Mouse (Mus musculus): ENCODE data around the gene Stk32c. TPM values are rescaled to one million over a fixed set of nuclear protein-coding genes. Genes with fewer than 3 reads are reported as not detected.
A peak's percentile ranks its signal among the peaks of the same experiment; 100 is the strongest.

The Stk32c gene
- polyA plus RNA-seq, 1 experiment from 2014 or later = 0.10 TPM

- no peak overlapping the region for H3K27ac ChIP-seq
- no peak overlapping the region for H3K9ac ChIP-seq
- H3K36me3 ChIP-seq = no peaks in the 10 kb centered on the region
- no peaks in the 10 kb centered on the region for H3K4me1 ChIP-seq (replicated peaks)
- H3K4me3 ChIP-seq (replicated peaks) = no peak overlapping the region
- no peaks in the 10 kb centered on the region for H3K9me3 ChIP-seq
- ATAC-seq = no peak
- 87% methylated on average over 7 of the region's 7 CpGs for WGBS
- no peaks in the 10 kb centered on the region for H3K27me3 ChIP-seq (replicated peaks)
- no peak overlapping the region for H3K4me2 ChIP-seq (replicated peaks)
Observed at GRCm38 (mm10) chr7:139095282-139095681, 117.8 kb downstream of the Stk32c start.

- Histone ChIP-seq H3K27me3 (replicated peaks) (no peaks in the 10 kb centered on the region), H3K9ac (no peak overlapping the region), H3K4me2 (replicated peaks) (no peak overlapping the region), H3K9me3 (no peaks in the 10 kb centered on the region), H3K27ac (no peak overlapping the region), H3K36me3 (no peaks in the 10 kb centered on the region), H3K4me1 (replicated peaks) (no peaks in the 10 kb centered on the region), H3K4me3 (replicated peaks) (no peak overlapping the region)
- 83% methylated on average over 6 of the region's 6 CpGs for WGBS
- no peak for ATAC-seq
Observed at GRCm38 (mm10) chr7:139094761-139095160, 118.3 kb downstream of the Stk32c start.

- ATAC-seq = no peak
- H3K4me3 ChIP-seq (replicated peaks) = no peak overlapping the region
Observed at GRCm38 (mm10) chr7:139093781-139094180, 119.3 kb downstream of the Stk32c start.

GRCm38 (mm10) chr7:139093124-139093523, 120.0 kb downstream of the Stk32c start:
- Histone ChIP-seq H3K27me3 (replicated peaks) (0 out of 2 replicates have a peak, but pooled peaks cover under 1% of the 10 kb centered on the region), H3K4me2 (replicated peaks) (no peak overlapping the region), H3K4me1 (replicated peaks) (no peaks in the 10 kb centered on the region), H3K4me3 (replicated peaks) (no peak overlapping the region), H3K36me3 (no peaks in the 10 kb centered on the region), H3K9ac (no peak overlapping the region), H3K9me3 (no peaks in the 10 kb centered on the region), H3K27ac (no peak overlapping the region)
- no peak for ATAC-seq
- WGBS = 92% methylated on average over 5 of the region's 5 CpGs

More at GRCm38 (mm10) chr7:139093781-139094180, 119.3 kb downstream of the Stk32c start:
- Histone ChIP-seq H3K4me2 (replicated peaks) (no peak overlapping the region), H3K9me3 (no peaks in the 10 kb centered on the region), H3K36me3 (no peaks in the 10 kb centered on the region), H3K9ac (no peak overlapping the region), H3K27me3 (replicated peaks) (no peaks in the 10 kb centered on the region), H3K4me1 (replicated peaks) (no peaks in the 10 kb centered on the region), H3K27ac (no peak overlapping the region)
- WGBS = 75% methylated on average over 7 of the region's 7 CpGs

- Histone ChIP-seq H3K27ac (no peak overlapping the region), H3K9me3 (no peaks in the 10 kb centered on the region), H3K9ac (no peak overlapping the region), H3K4me2 (replicated peaks) (no peak overlapping the region), H3K4me3 (replicated peaks) (no peak overlapping the region), H3K4me1 (replicated peaks) (0 out of 2 replicates have a peak, but pooled peaks cover under 1% of the 10 kb centered on the region), H3K36me3 (no peaks in the 10 kb centered on the region), H3K27me3 (replicated peaks) (peaks cover 3% of the 10 kb centered on the region; the same call in 1 of the 2 replicates)
- ATAC-seq = no peak
- 89% methylated on average over 5 of the region's 5 CpGs for WGBS
Observed at GRCm38 (mm10) chr7:139092676-139093075, 120.4 kb downstream of the Stk32c start.

GRCm38 (mm10) chr7:139091681-139092080, 121.4 kb downstream of the Stk32c start:
- Histone ChIP-seq H3K27ac (no peak overlapping the region), H3K27me3 (replicated peaks) (peaks cover 13% of the 10 kb centered on the region), H3K4me3 (replicated peaks) (no peak overlapping the region), H3K9me3 (no peaks in the 10 kb centered on the region), H3K4me2 (replicated peaks) (no peak overlapping the region), H3K4me1 (replicated peaks) (0 out of 2 replicates have a peak, but pooled peaks cover 3% of the 10 kb centered on the region), H3K9ac (no peak overlapping the region), H3K36me3 (no peaks in the 10 kb centered on the region)
- no peak for ATAC-seq
- 95% methylated on average over 9 of the region's 9 CpGs for WGBS

GRCm38 (mm10) chr7:139089892-139090874, 122.9 kb downstream of the Stk32c start:
- H3K27ac ChIP-seq = no peak overlapping the region
- H3K4me2 ChIP-seq (replicated peaks) = no peak overlapping the region
- no peak overlapping the region for H3K4me3 ChIP-seq (replicated peaks)
- peaks cover 25% of the 10 kb centered on the region for H3K27me3 ChIP-seq (replicated peaks)
- H3K9me3 ChIP-seq = no peaks in the 10 kb centered on the region
- H3K36me3 ChIP-seq = no peaks in the 10 kb centered on the region
- ATAC-seq = no peak
- H3K4me1 ChIP-seq (replicated peaks) = peaks cover 3% of the 10 kb centered on the region; the same call in 1 of the 2 replicates
- 90% methylated on average over 12 of the region's 12 CpGs for WGBS
- no peak overlapping the region for H3K9ac ChIP-seq

- peaks cover 3% of the 10 kb centered on the region; the same call in 1 of the 2 replicates for H3K4me1 ChIP-seq (replicated peaks)
- 65% methylated on average over 2 of the region's 2 CpGs for WGBS
- no peak for ATAC-seq
Observed at GRCm38 (mm10) chr7:139087801-139088200, 125.3 kb downstream of the Stk32c start.

GRCm38 (mm10) chr7:139086195-139087158, 126.6 kb downstream of the Stk32c start:
- Histone ChIP-seq H3K4me3 (replicated peaks) (peak overlapping the region; percentile 58), H3K36me3 (no peaks in the 10 kb centered on the region), H3K4me1 (replicated peaks) (peaks cover 3% of the 10 kb centered on the region; the same call in 1 of the 2 replicates), H3K27me3 (replicated peaks) (peaks cover 25% of the 10 kb centered on the region), H3K27ac (no peak overlapping the region; the same call in 1 of the 2 replicates), H3K9me3 (no peaks in the 10 kb centered on the region), H3K9ac (peak overlapping the region; percentile 58), H3K4me2 (replicated peaks) (peak overlapping the region; percentile 83)
- ATAC-seq = peak; percentile 70
- WGBS = 2% methylated on average over 61 of the region's 61 CpGs

More at GRCm38 (mm10) chr7:139087801-139088200, 125.3 kb downstream of the Stk32c start:
- H3K36me3 ChIP-seq = no peaks in the 10 kb centered on the region
- no peak overlapping the region for H3K9ac ChIP-seq
- no peaks in the 10 kb centered on the region for H3K9me3 ChIP-seq
- H3K4me2 ChIP-seq (replicated peaks) = no peak overlapping the region
- H3K27me3 ChIP-seq (replicated peaks) = peaks cover 25% of the 10 kb centered on the region
- no peak overlapping the region for H3K4me3 ChIP-seq (replicated peaks)
- H3K27ac ChIP-seq = no peak overlapping the region

- WGBS = 7% methylated on average over 32 of the region's 32 CpGs
- no peak within 1 kb of the TSS; the same call in 1 of the 2 replicates for H3K27ac ChIP-seq
- peak; percentile 89 for ATAC-seq
Observed at GRCm38 (mm10) chr7:139085629-139086194, 127.4 kb downstream of the Stk32c start, which contains the start of gene Dpysl4. Dpysl4 (plus strand) TSS chr7:139086001.

GRCm38 (mm10) chr7:139084316-139084715, 128.8 kb downstream of the Stk32c start:
- no peak for ATAC-seq
- Histone ChIP-seq H3K36me3 (no peaks in the 10 kb centered on the region), H3K4me1 (replicated peaks) (peaks cover 3% of the 10 kb centered on the region; the same call in 1 of the 2 replicates), H3K9ac (no peak overlapping the region), H3K4me2 (replicated peaks) (no peak overlapping the region), H3K27ac (no peak overlapping the region), H3K27me3 (replicated peaks) (peaks cover 25% of the 10 kb centered on the region), H3K9me3 (no peaks in the 10 kb centered on the region), H3K4me3 (replicated peaks) (no peak overlapping the region)
- WGBS = 67% methylated on average over 1 of the region's 1 CpGs

More at GRCm38 (mm10) chr7:139085629-139086194, 127.4 kb downstream of the Stk32c start, which contains the start of gene Dpysl4:
- Histone ChIP-seq H3K36me3 (no peaks in the 10 kb centered on the region), H3K27me3 (replicated peaks) (peaks cover 25% of the 10 kb centered on the region), H3K4me1 (replicated peaks) (peaks cover 3% of the 10 kb centered on the region; the same call in 1 of the 2 replicates), H3K4me3 (replicated peaks) (peak within 1 kb of the TSS; percentile 58), H3K9me3 (no peaks in the 10 kb centered on the region), H3K4me2 (replicated peaks) (peak within 1 kb of the TSS; percentile 83), H3K9ac (peak within 1 kb of the TSS; percentile 58)
